ENCODE assay signal across 21 mouse cellular contexts in the genomic region with DNA sequence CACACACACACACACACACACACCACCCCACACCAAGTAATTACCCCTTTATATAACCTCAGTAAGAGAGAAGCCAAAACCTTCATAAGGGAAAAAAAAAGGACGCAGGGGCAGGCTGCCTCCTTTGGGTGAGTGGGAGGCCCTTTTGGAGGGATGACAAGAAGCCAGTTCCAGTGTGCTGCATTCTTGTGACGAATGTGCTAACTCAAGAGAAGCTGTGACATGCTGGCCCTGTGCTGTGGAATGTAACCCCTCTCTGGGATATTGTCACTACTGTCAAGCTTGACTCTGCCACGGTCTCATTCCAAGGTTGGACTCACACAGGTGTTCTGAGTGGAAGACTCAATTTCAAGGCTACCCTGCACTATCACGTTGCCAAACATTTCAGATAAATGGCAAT.
"Had no signal": no experiment of that assay in that cellular context is flagged by ENCODE, and none has a peak within 500 bp of the region (broad histone marks: within the 10 kb centered on the region; RNA-seq: fewer than 3 reads in every experiment).

No protein-coding gene starts in this region.

- DNase-seq: kidney, adult 11 months; kidney, adult 8-10 months; kidney, postnatal 10 days; kidney, postnatal 36 days; layer of hippocampus, postnatal 36 days; liver; lung, adult 18-20 months; right cerebral cortex, postnatal 4 days; thymus, adult 2 months; thymus, postnatal 14 days; thymus, postnatal 4 days had no signal

- H3K36me3 ChIP-seq: kidney, embryonic 15.5 days; limb, embryonic 10.5 days; limb, embryonic 13.5 days; liver, embryonic 12.5 days; liver, embryonic 15.5 days; lung, embryonic 15.5 days; midbrain, embryonic 13.5 days had no signal

- H3K4me1 ChIP-seq: kidney, embryonic 15.5 days; limb, embryonic 10.5 days; limb, embryonic 13.5 days; liver, embryonic 12.5 days; liver, embryonic 15.5 days had no signal

- H3K9me3 ChIP-seq: kidney, embryonic 15.5 days; limb, embryonic 10.5 days; limb, embryonic 13.5 days; liver, embryonic 12.5 days; liver, embryonic 15.5 days; lung, embryonic 15.5 days; midbrain, embryonic 13.5 days had no signal

- ATAC-seq: liver, embryonic 12.5 days; midbrain, embryonic 13.5 days; midbrain, embryonic 16.5 days had no signal

- H3K27me3 ChIP-seq: kidney, embryonic 15.5 days; limb, embryonic 13.5 days; liver, embryonic 12.5 days; liver, embryonic 15.5 days; lung, embryonic 15.5 days; midbrain, embryonic 13.5 days had no signal

- H3K9ac ChIP-seq: kidney, embryonic 15.5 days; limb, embryonic 13.5 days; liver, embryonic 12.5 days; liver, embryonic 15.5 days; lung, embryonic 15.5 days; midbrain, embryonic 13.5 days had no signal

- H3K4me3 ChIP-seq: kidney, embryonic 15.5 days; limb, embryonic 10.5 days; limb, embryonic 13.5 days; liver, embryonic 12.5 days; liver, embryonic 15.5 days; lung, embryonic 15.5 days; midbrain, embryonic 13.5 days had no signal

- H3K4me2 ChIP-seq: kidney, embryonic 15.5 days; limb, embryonic 13.5 days; liver, embryonic 12.5 days; liver, embryonic 15.5 days; lung, embryonic 15.5 days; midbrain, embryonic 13.5 days had no signal

- H3K27ac ChIP-seq: kidney, embryonic 15.5 days; limb, embryonic 10.5 days; limb, embryonic 13.5 days; liver, embryonic 12.5 days; liver, embryonic 15.5 days; lung, embryonic 15.5 days; macrophage; midbrain, embryonic 13.5 days; stomach, postnatal 0 days had no signal
